Comparison of ENCODE assay signal across 30 mouse cellular contexts in the genomic region with DNA sequence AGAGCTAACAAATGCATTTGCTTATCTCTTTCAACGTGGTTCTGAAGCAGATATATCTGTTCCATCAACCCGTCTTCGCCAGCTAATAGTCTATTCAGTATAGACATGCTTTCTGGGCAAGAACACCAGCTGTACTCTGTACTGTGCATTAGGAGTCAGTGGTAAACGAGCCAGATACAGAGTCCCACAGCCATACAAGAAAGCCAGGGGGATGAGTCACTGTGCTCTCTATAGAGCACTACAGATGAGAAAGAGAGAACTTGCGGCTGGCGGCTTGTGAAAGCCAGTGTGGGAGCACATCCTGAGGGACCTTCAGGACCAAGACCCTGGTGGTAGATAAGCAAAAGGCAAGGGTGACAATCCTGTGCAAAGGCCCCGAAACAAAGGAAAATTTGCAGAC. TPM values are rescaled to one million over a fixed set of nuclear protein-coding genes. Genes with fewer than 3 reads are reported as not detected.
DNase-seq lines count a peak whose midpoint lies in the region; ATAC-seq lines count a peak whose summit lies in the region.
"Had no signal": no experiment of that assay in that cellular context is flagged by ENCODE, and none has a peak within 500 bp of the region (broad histone marks: within the 10 kb centered on the region; RNA-seq: fewer than 3 reads in every experiment).

No protein-coding gene starts in this region.

- no peak overlapping the region for H3K27ac ChIP-seq in hindbrain, embryonic 14.5 days
- no peak overlapping the region for H3K27ac ChIP-seq in hindbrain, embryonic 10.5 days
- H3K27ac ChIP-seq in neural tube, embryonic 15.5 days (replicated peaks), result no peak overlapping the region
- H3K27ac ChIP-seq: embryonic facial prominence, embryonic 10.5 days; embryonic facial prominence, embryonic 15.5 days; forebrain, embryonic 12.5 days; kidney, postnatal 0 days; limb, embryonic 10.5 days; limb, embryonic 15.5 days; liver, embryonic 15.5 days; stomach, embryonic 15.5 days had no signal

- WGBS in hindbrain, embryonic 14.5 days, result 74% methylated on average over 7 of the region's 7 CpGs
- WGBS in hindbrain, embryonic 10.5 days, result 78% methylated on average over 7 of the region's 7 CpGs
- 72% methylated on average over 7 of the region's 7 CpGs for WGBS in neural tube, embryonic 15.5 days

- no peaks in the 10 kb centered on the region for H3K36me3 ChIP-seq in hindbrain, embryonic 14.5 days (replicated peaks; ENCODE audit: control insufficient read depth, insufficient read depth)
- no peaks in the 10 kb centered on the region for H3K36me3 ChIP-seq in hindbrain, embryonic 10.5 days
- no peaks in the 10 kb centered on the region for H3K36me3 ChIP-seq in neural tube, embryonic 15.5 days
- H3K36me3 ChIP-seq: embryonic facial prominence, embryonic 10.5 days; embryonic facial prominence, embryonic 15.5 days; forebrain, embryonic 12.5 days; limb, embryonic 10.5 days; limb, embryonic 15.5 days; liver, embryonic 15.5 days; stomach, embryonic 15.5 days had no signal

- no peak overlapping the region for H3K9ac ChIP-seq in hindbrain, embryonic 14.5 days
- H3K9ac ChIP-seq in neural tube, embryonic 15.5 days (replicated peaks), result no peak overlapping the region
- H3K9ac ChIP-seq: embryonic facial prominence, embryonic 15.5 days; forebrain, embryonic 12.5 days; limb, embryonic 15.5 days; liver, embryonic 15.5 days; lung, embryonic 14.5 days; stomach, embryonic 15.5 days had no signal

- no peak overlapping the region for H3K4me3 ChIP-seq in hindbrain, embryonic 14.5 days (replicated peaks; ENCODE audit: low read length)
- H3K4me3 ChIP-seq in hindbrain, embryonic 10.5 days, result no peak overlapping the region
- no peak overlapping the region for H3K4me3 ChIP-seq in neural tube, embryonic 15.5 days (replicated peaks)
- H3K4me3 ChIP-seq: embryonic facial prominence, embryonic 10.5 days; embryonic facial prominence, embryonic 15.5 days; forebrain, embryonic 12.5 days; limb, embryonic 10.5 days; limb, embryonic 15.5 days; liver, embryonic 15.5 days; stomach, embryonic 15.5 days had no signal

- H3K4me2 ChIP-seq in hindbrain, embryonic 14.5 days (replicated peaks), result no peak overlapping the region
- no peak overlapping the region for H3K4me2 ChIP-seq in neural tube, embryonic 15.5 days
- H3K4me2 ChIP-seq: embryonic facial prominence, embryonic 15.5 days; forebrain, embryonic 12.5 days; heart, embryonic 11.5 days; limb, embryonic 15.5 days; liver, embryonic 15.5 days; lung, embryonic 14.5 days; stomach, embryonic 15.5 days had no signal

- ATAC-seq in hindbrain, embryonic 14.5 days (ENCODE audit: low FRiP score), result peak; percentile 37; the same call in 1 of the 2 replicates
- ATAC-seq in neural tube, embryonic 15.5 days (ENCODE audit: low FRiP score), result peak; percentile 41; the same call in 1 of the 2 replicates
- no peak for ATAC-seq in granulocyte monocyte progenitor cell, adult 5-6 weeks (replicated peaks; ENCODE audit: poor library complexity, severe bottlenecking)
- ATAC-seq: CD4-positive, CD25-positive, alpha-beta regulatory T cell, adult 4 months; intestine, embryonic 16.5 days had no signal

- DNase-seq in hindbrain, embryonic 14.5 days (ENCODE audit: low spot score), result no peak
- no peak for DNase-seq in hindbrain, embryonic 10.5 days (ENCODE audit: low spot score)
- no peak for DNase-seq in neural tube, embryonic 10.5 days (ENCODE audit: extremely low spot score, low spot score)
- DNase-seq in brain, adult 2 months (ENCODE audit: low read depth, low spot score), result peak; percentile 42
- no peak for DNase-seq in cerebellum, postnatal 25 days
- DNase-seq: cerebellum, adult 11 months; cerebellum, postnatal 10 days; gastrocnemius, postnatal 25 days; heart, adult 18-20 months; kidney, adult 8-10 months; kidney, postnatal 4 days; layer of hippocampus, postnatal 36 days; lung, embryonic 14.5 days; lung, postnatal 14 days; right cerebral cortex, postnatal 14 days; thymus, adult 2 months; thymus, postnatal 36 days had no signal

- no peaks in the 10 kb centered on the region for H3K9me3 ChIP-seq in hindbrain, embryonic 14.5 days (ENCODE audit: control insufficient read depth, low read length)
- no peaks in the 10 kb centered on the region for H3K9me3 ChIP-seq in hindbrain, embryonic 10.5 days
- no peaks in the 10 kb centered on the region for H3K9me3 ChIP-seq in neural tube, embryonic 15.5 days (replicated peaks)
- H3K9me3 ChIP-seq: embryonic facial prominence, embryonic 10.5 days; embryonic facial prominence, embryonic 15.5 days; forebrain, embryonic 12.5 days; limb, embryonic 10.5 days; limb, embryonic 15.5 days; liver, embryonic 15.5 days; stomach, embryonic 15.5 days had no signal

- no peaks in the 10 kb centered on the region for H3K4me1 ChIP-seq in hindbrain, embryonic 14.5 days (replicated peaks; ENCODE audit: control insufficient read depth, insufficient read depth, low read length)
- H3K4me1 ChIP-seq in hindbrain, embryonic 10.5 days (replicated peaks), result no peaks in the 10 kb centered on the region
- no peaks in the 10 kb centered on the region for H3K4me1 ChIP-seq in neural tube, embryonic 15.5 days
- H3K4me1 ChIP-seq: embryonic facial prominence, embryonic 10.5 days; embryonic facial prominence, embryonic 15.5 days; forebrain, embryonic 12.5 days; limb, embryonic 15.5 days; liver, embryonic 15.5 days; stomach, embryonic 15.5 days had no signal

- H3K27me3 ChIP-seq in hindbrain, embryonic 14.5 days (ENCODE audit: control insufficient read depth, insufficient read depth, low read length), result no peaks in the 10 kb centered on the region
- H3K27me3 ChIP-seq in hindbrain, embryonic 10.5 days (ENCODE audit: insufficient read depth, poor library complexity, severe bottlenecking), result no peaks in the 10 kb centered on the region
- no peaks in the 10 kb centered on the region for H3K27me3 ChIP-seq in neural tube, embryonic 15.5 days (replicated peaks)
- H3K27me3 ChIP-seq: embryonic facial prominence, embryonic 15.5 days; forebrain, embryonic 12.5 days; limb, embryonic 15.5 days; liver, embryonic 15.5 days; stomach, embryonic 15.5 days had no signal

RNA-seq across cellular contexts. Expression of a gene that starts 45.5 kb away (rescaled TPM):
- polyA plus RNA-seq in hindbrain, embryonic 14.5 days (2014; fragmentation: Nextera tagmentation; extraction: Ambion mirVana), result 34.0 and 35.4 TPM in 2 replicates
- 49.7 and 56.3 TPM in 2 replicates for polyA plus RNA-seq in hindbrain, embryonic 10.5 days (2016; fragmentation: Nextera tagmentation; extraction: Ambion mirVana)
- 31.3 and 41.8 TPM in 2 replicates for polyA plus RNA-seq in neural tube, embryonic 15.5 days (2015; fragmentation: Nextera tagmentation; extraction: Ambion mirVana)
- total RNA-seq in granulocyte monocyte progenitor cell, adult 5-6 weeks (2014; fragmentation: Nextera tagmentation), result 69.6 and 77.8 TPM in 2 replicates
- 82.8 and 99.8 TPM in 2 replicates for total RNA-seq in granulocyte monocyte progenitor cell, adult 5-6 weeks (2017)
